Mouse (Mus musculus) erythroblast, embryonic 14.5 days (primary cell): ENCODE measurements around the gene Cckar.

ENCODE experiments used
- GATA1 ChIP-seq: IDR thresholded peaks from 2 replicates; pipeline ENCODE4 v1.6.1; 2012; ENCODE audit warnings: low read length, inconsistent platforms, mixed read lengths
- TAL1 ChIP-seq: IDR thresholded peaks from 3 replicates; pipeline ENCODE4 v1.6.1; 2012; ENCODE audit warnings: low read length, inconsistent platforms, mixed read lengths

GRCm38 (mm10) chr5:53711277-53711676 lies 3.8 kb upstream of the Cckar start:
- no peak for TF ChIP-seq TAL1
- no peak for TF ChIP-seq GATA1
